Mouse (Mus musculus) ZHBTc4 (cell line): Measurements from ENCODE around the gene Lyve1.

Experiments used
- DNase-seq: peaks from one replicate; pipeline ENCODE4 v3.0.0-alpha.2; 2011; ENCODE audit warnings: low read depth, low spot score

Gene Lyve1

DNA sequence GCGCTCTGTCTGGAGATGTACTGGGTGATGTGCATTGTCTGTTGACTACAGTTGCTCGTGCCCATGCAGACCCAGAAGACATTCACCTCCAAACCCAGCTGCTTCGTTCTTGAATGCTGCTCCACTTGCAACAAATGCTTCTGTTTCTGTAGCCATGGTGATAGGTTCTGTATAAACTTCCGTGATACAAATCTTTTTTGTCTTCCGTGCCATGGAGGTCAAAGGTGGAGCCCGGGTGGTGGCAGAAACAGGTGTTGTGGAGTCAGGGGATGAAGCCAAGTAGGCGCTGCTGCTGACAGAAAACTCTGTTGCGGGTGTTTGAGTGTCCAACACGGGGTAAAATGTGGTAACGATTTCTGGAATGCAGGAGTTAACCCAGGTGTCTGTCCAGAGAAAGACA lies 9.4 kb downstream of the Lyve1 start:
- DNase-seq: no peak

DNA sequence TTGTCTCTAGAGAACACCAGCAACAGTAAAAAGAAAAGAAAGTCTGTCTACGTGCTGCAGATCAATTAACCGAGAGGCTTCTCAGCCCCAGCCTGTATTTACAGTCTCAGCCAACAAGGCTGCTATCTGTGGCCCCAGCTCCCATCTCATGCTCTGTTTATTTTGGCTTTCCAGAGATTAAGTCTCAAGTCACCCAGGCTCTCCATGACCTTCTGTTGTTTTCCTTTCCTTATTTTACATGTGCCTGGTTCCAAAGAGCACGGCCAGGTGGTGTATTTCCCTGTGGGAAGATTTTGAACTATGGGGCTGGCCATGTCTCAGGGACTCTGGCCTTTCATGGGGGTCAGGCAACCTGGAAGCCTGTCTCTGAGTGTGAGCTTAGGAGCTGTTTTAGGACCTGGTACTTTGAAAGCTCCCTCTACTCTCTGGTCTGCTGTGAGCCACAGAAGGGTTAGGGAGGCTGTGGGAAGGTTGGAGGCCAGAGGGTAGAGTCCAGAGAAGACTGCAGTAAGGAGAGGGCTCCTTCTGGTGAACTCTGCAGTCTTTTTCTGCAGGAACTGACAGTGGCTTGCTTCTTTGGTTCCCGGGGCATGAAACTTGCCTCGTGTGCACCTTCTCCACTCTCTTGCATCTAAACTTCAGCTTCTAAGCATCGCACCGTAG lies 11.4 kb downstream of the Lyve1 start:
- DNase-seq: no peak

DNA sequence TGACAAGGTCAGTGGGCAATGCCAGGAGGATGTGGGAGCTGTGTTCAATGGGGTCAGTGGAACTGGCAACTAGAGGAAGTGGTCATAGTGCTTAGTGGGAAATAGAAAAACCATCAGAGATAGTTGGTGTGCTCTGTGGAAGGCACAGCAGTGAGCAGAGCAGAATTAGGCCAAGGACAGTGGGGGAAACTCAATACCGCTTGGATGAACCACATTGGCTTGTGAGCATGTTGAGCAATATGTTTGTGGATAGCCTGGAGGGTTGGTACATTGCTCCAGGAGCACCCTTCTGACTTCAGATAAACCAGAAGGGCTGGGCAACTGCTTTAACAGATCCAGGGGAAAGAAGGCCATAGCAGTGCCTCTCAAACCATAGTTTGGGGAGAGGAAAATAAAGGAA lies 14.7 kb downstream of the Lyve1 start:
- DNase-seq: no peak

DNA sequence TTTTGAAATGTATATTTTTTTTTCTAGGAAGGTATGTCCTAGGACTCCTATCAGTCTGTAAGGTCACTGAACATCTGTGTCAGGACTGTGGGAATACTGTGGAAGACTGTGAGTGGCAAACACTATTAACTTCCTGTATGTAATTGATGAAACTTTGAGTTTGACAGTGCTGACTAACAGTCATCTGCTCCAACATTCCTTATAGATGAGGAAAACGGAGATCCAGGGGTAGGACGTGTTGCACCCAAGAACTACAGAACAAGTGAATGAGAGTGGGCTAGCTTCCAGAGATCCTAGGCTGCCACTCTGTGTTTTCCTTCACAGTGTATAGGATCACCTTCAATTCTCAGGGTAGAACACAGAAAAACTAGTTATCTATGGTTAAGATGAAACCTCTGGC lies 15.7 kb downstream of the Lyve1 start:
- no peak for DNase-seq

DNA sequence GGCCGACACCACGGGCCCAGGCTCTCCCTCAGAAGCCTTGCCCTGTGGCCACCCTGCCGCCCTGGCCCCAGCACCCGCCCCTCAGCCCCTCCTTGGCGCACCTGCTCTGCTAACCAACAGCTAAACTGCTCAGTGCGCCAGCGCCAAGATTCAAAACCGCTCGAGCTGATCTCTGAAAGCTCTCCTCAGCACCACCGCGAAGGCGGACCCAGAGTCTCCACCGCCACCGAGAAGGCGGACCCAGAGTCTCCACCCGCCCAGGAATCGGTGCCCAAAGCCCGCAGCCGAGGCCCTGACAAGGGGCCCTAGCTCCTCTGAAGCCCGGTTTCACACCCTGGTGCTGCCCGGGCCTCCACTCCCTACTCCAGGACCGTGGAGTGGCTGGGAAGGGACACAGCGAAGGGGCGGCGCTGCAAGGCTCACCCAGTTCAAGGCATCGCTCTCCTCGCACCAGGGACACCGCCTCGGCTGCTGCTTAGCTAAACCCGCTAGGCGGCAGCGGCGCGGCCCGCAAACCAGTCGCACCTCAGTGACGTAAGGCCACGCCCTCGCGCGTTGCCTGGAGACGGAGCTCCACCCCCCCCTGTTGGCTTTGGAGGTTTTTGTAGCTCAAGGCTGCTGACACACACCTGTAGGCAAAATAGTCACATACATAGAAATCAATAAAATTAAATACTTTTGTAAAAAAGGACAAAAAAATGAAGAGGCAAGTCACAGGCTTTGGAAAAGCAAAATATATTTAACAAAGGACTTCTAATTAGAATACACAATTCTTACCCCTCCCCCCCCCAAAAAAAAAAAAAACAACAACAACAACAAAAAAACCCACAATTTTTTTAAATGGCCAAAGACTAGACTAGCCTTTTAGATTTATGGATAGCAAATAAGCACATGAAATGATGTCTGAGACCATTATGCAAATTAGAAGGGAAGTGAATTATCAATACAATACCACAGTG lies 18.8 kb downstream of the Lyve1 start, which contains the start of gene Rnf141:
Rnf141 (minus strand) TSS at position 542 of the 959 bp plus-strand sequence.
- peak; percentile 97 for DNase-seq

DNA sequence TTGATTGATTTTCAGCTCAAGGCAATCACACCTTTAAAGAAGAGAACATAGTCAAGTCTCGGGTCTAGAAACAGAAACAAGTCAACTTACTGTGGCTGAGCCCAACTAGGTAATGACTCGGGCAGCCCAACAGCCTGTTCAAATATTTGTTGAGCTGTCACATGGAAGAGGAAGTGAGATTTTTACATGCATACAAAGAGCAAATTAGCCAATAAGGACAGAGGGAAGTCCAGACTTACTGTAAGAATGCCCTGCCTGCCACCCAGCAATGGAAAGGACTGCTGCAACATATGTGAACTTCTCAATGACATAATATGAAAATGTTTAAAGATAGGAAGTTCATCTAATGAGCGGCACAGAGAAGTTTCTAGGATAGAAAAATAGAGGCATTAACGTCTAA lies 22.7 kb downstream of the Lyve1 start:
- DNase-seq: no peak

DNA sequence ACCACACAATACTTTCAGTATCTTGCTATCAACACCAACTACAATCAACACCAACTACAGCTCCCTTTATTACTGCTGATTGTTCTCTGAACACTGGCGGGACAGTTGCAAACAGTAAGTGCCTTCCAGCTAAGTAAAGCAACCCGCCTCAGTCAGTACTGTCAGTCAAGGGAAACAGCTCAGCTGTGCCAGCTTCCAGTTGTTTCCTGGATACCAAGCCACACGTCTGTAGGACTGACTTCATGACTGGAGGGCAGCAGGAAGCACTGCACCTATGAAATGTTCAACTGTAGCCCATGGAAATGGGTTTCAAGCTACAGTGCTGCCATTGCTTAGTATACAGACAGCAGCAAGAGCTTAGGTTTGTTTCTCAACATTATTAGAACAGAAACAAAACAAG lies 28.5 kb downstream of the Lyve1 start:
- DNase-seq: no peak

DNA sequence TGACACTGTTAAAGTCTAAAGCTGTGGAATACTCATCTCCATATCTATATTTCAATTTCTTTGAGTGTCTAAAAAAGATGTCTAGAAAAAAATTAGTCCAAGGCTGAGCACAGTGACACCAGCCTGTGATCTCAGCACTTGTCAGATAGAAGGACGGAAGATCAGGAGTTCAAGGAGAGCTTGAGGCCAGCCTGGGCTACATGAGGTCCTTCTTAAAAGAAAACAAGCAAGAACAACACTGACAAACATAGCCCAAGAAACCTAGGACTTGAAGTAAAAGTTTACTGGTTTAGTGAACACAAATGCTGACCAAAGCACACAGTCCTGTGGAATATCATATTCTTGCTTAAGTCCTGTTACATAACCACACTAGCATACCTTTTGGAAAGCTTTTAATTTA lies 29.0 kb downstream of the Lyve1 start:
- DNase-seq: no peak

DNA sequence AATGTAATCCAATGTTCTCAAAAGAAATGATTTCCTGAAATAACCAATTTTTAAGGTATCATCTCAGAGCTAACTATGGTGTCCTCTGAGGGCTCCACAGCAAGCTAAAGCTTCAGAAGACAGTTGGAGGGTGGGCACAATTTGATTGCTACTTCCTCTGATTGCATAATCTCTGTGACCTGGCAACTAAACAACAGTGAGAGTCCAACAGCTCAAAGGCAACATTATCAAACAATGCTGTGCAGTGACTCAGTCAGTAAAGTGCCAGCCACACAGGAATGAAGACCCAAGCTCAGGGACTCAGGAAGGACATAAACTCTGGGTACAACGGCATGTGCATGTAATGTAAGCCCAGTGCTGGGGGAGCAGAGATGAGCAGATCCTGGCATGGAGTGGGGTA lies 30.0 kb downstream of the Lyve1 start:
- DNase-seq: no peak

DNA sequence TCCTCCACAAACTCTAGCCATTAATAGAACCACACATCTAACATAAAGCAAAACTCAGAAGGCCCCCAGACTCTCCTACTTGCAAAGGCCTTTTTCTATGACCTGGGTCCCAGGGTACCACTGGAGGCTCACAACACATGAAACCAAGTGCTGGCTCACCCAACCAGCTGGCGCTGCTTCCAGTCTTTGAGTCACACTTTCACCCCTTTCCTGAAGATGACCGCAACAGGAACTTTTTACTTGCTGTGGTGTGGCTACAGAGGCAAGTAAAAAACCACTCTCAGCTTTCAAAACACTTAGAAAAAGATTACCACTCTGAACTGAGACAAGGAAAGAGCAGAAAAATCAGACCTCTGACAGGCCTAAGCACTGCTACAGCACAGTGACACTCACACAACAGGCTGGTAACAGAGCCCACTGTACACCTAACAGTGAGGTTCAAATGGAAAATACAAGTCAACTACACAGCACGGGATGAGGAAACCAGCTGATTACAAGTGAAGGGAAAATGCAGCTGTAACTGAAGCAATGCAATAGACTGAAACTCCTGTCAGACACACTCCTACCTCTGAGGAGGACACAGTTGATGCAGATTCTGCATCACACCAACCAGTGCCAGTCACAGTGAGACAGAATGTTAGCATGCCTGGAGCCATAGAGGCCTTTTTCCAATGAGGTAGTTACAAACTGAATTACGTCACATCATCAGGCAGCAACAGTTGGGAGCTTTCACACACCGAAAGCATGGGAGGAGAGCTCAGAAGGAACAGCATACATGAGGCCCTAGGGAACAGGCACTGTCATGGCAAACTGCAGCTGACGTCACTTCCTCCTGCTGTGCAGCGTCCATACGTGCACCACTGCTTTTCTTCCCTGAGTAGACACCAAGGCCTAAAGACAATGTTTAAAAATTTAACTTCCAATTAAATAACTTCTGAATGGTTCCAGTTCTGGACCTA lies 38.8 kb downstream of the Lyve1 start:
- no peak for DNase-seq

DNA sequence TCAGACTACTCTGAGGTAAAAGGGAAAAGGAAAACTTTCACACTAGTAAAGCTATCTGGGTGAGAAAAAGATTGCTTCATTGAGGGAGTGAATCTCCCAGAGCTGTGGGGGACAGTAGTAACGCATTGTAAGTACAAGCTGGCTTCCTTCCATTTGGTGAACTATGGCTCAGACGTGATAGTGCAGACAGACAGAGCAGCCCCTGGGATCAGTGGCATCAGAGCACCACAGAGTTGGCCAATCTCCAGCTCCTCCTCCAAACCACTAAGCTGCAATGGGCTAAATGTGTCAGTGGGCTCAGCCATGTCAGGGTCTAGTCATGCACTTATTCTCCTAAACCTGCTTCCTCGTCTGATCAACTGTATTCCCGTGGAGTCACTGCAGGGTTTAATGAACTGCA lies 39.4 kb downstream of the Lyve1 start:
- DNase-seq: no peak

DNA sequence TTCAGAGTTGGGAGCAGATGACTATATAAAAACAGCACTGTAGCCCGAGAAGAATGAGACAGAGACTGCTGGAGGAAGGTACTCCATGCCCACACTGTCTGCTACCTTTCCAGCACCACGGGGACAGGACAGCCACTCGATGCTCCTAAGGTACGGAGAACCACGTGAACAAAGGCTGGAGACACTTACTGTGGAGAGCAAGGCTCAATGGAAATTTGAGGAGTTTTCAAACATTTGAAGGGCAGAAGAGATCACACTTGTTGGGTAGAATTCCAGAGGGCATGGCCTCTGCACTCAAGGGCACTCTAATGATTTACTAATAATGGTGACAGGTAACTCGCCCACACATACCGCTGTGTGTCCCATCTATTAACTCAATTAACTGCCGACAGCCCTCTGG lies 40.0 kb downstream of the Lyve1 start:
- DNase-seq: no peak

DNA sequence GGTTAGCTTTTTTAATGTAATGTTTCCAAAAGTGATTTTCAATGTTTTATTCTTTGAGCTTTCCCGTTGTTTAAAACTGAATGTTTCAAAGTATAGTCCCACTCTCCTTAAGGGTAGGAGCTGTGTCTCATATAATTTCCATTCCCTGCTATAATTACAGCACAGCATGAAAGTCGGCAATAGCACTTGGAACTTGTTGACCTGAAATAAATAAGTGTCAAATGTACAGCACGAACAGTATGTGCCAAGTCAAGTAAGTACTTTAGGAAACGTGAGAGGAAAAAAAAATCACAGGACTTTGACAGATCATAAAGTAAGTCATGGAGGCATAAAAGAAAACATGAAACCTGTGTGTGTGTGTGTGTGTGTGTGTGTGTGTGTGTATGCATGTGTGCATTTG lies 41.0 kb downstream of the Lyve1 start:
- no peak for DNase-seq

DNA sequence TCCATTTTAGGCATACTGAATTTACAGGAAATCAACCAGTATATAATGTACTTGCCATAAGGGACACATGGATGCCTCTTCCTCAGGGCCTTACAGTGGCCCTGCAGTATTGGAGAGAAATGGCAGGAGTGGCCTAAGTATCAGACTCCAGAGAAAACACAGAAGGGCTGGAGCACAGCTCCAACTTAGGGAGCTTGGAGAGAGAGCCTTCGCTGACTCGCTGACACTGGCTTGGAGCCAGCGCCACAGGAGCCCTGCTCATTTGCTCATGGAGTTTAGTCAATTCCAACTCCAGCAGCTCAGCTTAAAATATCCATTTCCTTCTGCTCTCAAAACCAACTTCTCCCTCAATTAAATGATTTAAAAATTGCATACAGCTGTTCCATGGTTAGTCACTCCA lies 41.4 kb downstream of the Lyve1 start:
- no peak for DNase-seq

DNA sequence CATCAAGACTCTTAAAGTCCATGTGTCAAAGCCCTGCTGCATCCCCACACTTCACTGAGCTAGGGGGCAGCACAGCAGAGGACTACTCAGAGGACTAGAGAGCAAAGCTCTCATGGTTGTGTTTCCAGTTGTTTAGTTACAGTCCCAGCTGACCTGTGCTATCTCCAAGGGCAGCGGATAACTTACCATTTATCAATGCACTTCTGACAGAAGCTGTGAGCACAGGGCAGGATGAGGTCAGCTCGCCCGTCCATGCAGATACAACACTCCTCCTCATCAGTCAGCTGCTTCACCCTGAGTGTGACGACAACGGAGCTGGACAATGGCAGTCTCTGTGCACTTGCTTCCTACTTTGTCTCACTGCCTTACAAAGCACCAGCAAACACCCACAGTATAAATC lies 42.0 kb downstream of the Lyve1 start:
- DNase-seq: no peak

DNA sequence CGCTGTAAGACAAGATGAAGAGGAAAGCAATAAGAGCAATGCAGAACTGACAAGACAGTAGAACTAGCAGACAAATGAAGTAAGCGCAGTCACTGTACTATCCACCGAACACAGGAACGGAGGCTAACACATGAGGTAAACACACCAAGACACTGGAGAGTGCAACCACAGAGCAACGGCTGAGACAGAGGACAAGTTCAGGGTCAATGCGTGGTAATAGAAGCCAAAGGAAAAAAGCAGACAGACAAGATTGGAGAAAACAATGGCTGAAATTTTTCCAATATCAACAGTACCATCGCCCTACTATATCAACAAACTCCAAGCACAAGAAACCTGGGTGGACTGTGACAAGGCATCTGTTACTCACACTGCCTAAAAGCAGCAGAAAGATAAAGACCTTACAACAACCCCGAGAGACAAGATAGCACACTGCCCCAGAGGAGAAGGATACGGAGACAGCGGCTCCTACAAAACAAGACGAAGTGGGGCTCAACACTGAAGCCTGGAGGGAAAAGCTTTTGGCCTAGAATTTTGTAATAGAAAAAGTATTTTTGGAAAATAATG lies 44.2 kb downstream of the Lyve1 start:
- no peak for DNase-seq

DNA sequence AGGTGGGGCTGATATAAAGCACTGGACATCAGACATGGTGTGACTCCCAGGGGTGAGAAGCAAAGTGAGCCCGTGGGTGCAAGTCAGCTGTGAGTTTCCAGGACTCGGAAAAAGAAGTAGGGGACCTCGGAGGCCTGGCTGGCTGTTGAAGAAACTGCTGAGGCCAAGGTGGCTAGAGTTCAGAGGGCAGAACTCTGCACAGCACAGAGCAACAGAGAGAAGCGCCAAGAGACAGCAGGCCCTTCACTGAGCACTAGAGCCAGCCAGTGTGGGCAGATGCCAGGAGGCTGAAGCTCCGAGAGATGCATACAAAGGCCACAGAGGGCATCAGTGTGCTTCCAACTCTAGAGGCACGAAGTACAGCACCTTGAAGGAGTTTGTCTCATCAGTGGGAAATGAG lies 44.8 kb downstream of the Lyve1 start:
- DNase-seq: no peak

DNA sequence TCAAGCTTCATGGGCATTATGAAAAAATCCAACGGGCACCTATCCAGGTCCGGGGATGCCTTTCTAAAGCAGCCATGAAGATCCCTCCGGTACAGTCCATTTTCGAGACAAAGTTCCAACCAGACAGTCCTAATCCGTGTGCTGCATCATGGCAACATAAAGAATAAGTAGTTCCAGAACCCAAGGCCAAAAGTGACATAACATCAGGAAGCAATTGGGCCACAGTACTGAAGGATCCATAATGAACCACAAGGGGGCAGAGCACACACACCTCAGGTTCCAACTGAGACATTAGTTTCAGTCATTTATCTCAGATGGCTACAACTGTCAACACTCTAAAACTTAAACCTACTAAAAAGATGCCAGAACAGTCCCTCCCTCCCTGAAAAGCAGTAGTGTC lies 47.0 kb downstream of the Lyve1 start:
- peak; percentile 70 for DNase-seq

DNA sequence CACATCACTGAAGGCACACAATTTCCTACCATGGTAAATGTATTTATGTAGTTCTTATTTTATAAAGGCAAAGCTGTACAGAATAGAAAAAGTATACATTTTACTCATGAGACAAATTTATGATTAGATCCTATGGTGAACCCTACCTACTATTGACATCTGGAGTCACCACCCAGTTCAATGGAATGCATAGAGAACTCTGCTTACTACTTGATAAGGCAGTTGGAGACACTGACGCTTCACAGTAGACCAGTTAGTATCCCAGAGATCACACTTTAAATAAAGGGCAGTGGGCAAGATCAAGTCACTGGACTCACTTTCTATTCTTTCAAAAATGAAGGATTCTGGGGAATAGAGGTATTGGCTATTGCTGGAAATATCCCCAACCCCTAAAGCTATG lies 49.1 kb downstream of the Lyve1 start:
- no peak for DNase-seq

DNA sequence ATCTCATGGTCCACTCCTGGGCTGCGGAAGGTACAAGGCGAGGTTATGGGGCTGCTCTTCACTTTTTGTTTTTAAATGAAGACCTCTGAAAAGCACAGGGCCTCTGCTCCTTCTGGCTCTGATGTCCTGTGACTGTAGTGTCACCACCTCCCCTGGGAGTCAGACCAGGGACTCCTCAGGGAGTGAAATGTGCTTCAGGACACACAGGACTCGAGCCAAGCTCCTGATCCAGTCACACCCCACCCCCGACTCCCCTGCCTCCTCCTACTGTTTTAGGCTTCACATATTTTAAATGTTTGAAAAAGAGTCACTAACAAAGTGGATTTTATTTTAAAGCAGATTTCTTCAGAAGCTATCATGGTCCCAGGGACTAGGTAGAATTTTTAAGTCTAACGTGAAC lies 51.5 kb downstream of the Lyve1 start:
- no peak for DNase-seq

DNA sequence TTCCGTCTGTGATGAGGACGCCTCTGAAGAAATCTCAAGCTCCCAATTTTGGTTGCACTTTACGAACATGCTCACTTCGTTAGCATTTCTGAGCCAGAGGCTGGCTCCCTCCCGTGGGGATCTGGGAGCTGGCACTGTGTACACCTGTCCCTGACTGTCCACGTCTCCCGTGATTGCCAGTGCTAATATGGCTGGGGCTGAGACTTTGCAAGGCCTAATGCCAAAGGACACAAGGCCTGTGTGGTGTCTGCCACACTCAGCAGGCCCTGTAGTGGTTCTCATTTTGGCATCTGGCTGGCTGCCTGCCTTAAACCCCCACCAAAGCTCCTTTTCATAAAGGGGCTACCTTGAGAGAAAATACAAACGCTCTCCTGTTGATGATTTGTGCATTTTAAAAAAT lies 52.0 kb downstream of the Lyve1 start:
- DNase-seq: no peak
